Mouse (Mus musculus) heart, embryonic 11.5 days (tissue): Measurements from ENCODE around the gene Sart1. TPM values are rescaled to one million over a fixed set of nuclear protein-coding genes. Genes with fewer than 3 reads are reported as not detected.

ENCODE experiments used
- ATAC-seq: fragments of 200-750 bp; cut with Nextera tagmentation; replicated peaks from 2 replicates; pipeline ENCODE4 v1.8.0; 2017; ENCODE audit warnings: moderate library complexity; ENCODE audit not compliant: insufficient number of reproducible peaks, low FRiP score, low TSS enrichment
- H3K27ac ChIP-seq: fragments of 300-500 bp; sonication (generic); 2 replicates; pipeline ENCODE4 v1.5.1; 2014; ENCODE audit warnings: mild to moderate bottlenecking, low read depth, low read length
- H3K27me3 ChIP-seq: fragments of 300-500 bp; sonication (generic); 2 replicates; pipeline ENCODE4 v1.6.1; 2014; ENCODE audit warnings: mild to moderate bottlenecking, low read length, mixed read lengths; ENCODE audit not compliant: control insufficient read depth, insufficient read depth
- H3K36me3 ChIP-seq: fragments of 300-500 bp; sonication (generic); 2 replicates; pipeline ENCODE4 v1.6.1; 2014; ENCODE audit warnings: mild to moderate bottlenecking, low read length, moderate library complexity, mixed read lengths; ENCODE audit not compliant: control insufficient read depth, insufficient read depth
- H3K4me1 ChIP-seq: fragments of 300-500 bp; sonication (generic); 2 replicates; pipeline ENCODE4 v1.6.1; 2014; ENCODE audit warnings: low read length; ENCODE audit not compliant: control insufficient read depth, insufficient read depth
- H3K4me2 ChIP-seq: fragments of 300-500 bp; sonication (generic); 2 replicates; pipeline ENCODE4 v1.6.1; 2014; ENCODE audit warnings: mild to moderate bottlenecking, moderate library complexity
- H3K4me3 ChIP-seq: fragments of 300-500 bp; sonication (generic); 2 replicates; pipeline ENCODE4 v1.5.1; 2014; ENCODE audit warnings: low read depth, low read length
- H3K9ac ChIP-seq: fragments of 300-500 bp; sonication (generic); 2 replicates; pipeline ENCODE4 v1.6.1; 2014; ENCODE audit warnings: mild to moderate bottlenecking, low read depth, low read length, moderate library complexity
- H3K9me3 ChIP-seq: fragments of 300-500 bp; sonication (generic); replicated peaks from 2 replicates; pipeline ENCODE4 v1.6.1; 2016; ENCODE audit warnings: low read length; ENCODE audit not compliant: control insufficient read depth
- WGBS: fragments of 180-500 bp; shearing (Covaris S2); extraction: QIAGEN DNeasy Blood & Tissue Kit; methylation state at CpG from one replicate; pipeline ENCODE4 v1.1.7; 2014; ENCODE audit not compliant: insufficient replicate concordance; 5-methylcytosine and 5-hydroxymethylcytosine counted together
- polyA plus RNA-seq: library from polyadenylated mRNA; unstranded; fragments of >200 nt; fragmentation: Nextera tagmentation; extraction: Ambion mirVana; gene quantifications from 2 replicates; pipeline ENCODE4 v1.2.1, GENCODE M21; 2014

Sart1 gene
- polyA plus RNA-seq, 1 experiment from 2014 or later = 44.5 TPM

DNA sequence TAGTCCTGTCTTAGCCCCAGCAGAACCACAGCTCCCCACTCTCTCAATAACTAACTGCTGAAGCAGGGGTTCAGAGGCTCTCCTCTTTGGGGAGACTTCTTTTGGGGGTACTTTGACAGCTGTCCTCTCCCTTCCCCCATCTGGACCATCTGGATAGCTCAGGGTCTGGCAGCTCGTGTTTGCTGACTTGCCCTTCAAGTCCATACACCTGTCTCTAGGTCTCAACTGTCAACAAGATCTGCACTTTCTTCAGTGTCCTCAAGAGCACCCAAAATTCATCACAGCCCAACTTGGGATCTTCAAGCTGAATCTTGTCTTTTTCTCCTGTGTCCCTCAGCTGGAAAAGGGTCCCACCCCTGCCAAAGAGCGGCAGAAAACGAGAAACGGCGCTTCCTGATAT, 33.3 kb upstream of the Sart1 start:
- 87% methylated on average over 5 of the region's 5 CpGs for WGBS
- H3K27ac ChIP-seq = no peak overlapping the region
- peaks cover 14% of the 10 kb centered on the region; the same call in 1 of the 2 replicates for H3K36me3 ChIP-seq
- H3K4me2 ChIP-seq = no peak overlapping the region
- no peak for ATAC-seq
- H3K9ac ChIP-seq = no peak overlapping the region
- no peaks in the 10 kb centered on the region for H3K9me3 ChIP-seq
- no peaks in the 10 kb centered on the region for H3K27me3 ChIP-seq
- no peak overlapping the region for H3K4me3 ChIP-seq
- peaks cover 19% of the 10 kb centered on the region for H3K4me1 ChIP-seq

DNA sequence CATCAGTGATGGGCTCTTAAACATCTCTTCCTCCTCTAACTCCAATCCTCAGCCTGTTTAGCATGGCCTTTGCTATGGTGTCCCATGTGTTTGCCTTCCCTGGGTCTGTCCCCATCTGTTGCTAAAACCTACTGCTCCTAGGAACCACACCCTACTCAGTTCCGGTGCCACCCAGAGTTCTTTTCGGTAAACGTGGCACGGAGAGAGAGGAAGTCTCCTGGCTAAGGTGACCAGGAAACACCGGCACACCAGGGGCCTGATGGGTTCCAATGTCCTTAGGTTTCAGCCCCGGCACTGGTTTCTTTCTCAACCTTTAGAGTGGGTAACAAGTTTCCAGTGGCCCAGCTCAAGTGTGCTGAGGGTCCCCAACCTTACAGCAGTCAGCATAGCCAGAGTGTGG, 32.1 kb upstream of the Sart1 start:
- Histone ChIP-seq H3K36me3 (peaks cover 9% of the 10 kb centered on the region; the same call in 1 of the 2 replicates), H3K4me3 (no peak overlapping the region), H3K9me3 (no peaks in the 10 kb centered on the region), H3K9ac (no peak overlapping the region), H3K4me1 (peaks cover 9% of the 10 kb centered on the region), H3K27ac (no peak overlapping the region), H3K4me2 (no peak overlapping the region), H3K27me3 (no peaks in the 10 kb centered on the region)
- WGBS = 93% methylated on average over 6 of the region's 6 CpGs
- ATAC-seq = no peak

DNA sequence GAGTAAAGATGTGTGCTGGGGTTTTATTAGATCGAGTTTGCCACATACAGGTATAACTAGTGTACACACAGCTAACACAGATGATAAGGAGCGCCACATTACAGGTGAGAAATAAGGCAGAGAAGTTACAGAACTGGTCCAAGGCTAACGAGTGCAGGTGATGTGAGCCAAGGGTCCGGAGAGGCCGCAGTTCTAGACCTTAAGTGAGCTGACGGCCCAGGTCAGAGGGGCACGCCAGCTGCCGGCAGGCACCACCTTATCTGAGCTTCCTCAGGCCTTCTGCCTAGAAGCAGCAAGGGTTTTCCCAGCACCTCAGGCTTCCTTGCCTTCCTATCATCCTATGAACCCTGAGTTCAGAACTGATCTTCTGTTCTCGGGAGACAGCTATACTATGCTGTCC, 31.1 kb upstream of the Sart1 start:
- H3K27me3 ChIP-seq = no peaks in the 10 kb centered on the region
- no peak overlapping the region for H3K4me3 ChIP-seq
- H3K9ac ChIP-seq = no peak overlapping the region
- H3K4me1 ChIP-seq = peaks cover 9% of the 10 kb centered on the region
- 76% methylated on average over 9 of the region's 9 CpGs for WGBS
- ATAC-seq = no peak
- no peak overlapping the region for H3K4me2 ChIP-seq
- no peaks in the 10 kb centered on the region for H3K9me3 ChIP-seq
- H3K27ac ChIP-seq = no peak overlapping the region
- H3K36me3 ChIP-seq = peaks cover 9% of the 10 kb centered on the region; the same call in 1 of the 2 replicates

DNA sequence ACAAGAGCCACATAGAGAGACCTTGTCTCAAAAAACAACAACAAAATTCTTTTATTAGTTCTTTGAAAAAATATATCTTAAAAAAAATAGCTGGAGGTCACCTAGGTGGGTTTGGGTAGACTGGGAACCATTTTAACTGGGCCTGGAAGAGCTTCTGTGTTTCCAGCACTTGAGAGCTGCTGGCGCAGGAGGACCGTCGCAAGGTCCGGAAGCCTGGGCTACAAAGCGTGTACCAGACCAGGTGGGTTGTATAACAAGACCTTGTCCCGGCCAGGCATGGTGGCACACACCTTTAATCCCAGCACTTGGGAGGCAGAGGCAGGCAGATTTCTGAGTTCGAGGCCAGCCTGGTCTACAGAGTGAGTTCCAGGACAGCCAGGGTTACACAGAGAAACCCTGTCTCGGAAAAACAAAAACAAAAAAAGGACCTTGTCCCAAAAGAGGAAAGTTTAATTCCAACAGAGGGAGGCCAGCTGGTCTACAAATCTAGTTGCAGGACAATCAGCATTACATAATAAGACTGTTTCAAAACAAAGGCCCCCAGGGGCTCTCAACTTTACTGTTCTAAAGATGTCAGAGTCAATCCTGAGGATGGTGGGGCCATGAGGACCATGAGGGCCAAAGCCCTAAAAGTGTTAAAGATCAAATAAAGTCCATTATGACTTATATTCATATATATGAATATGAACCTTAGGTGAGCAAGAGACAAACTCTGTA, 30.4 kb upstream of the Sart1 start:
- Histone ChIP-seq H3K27me3 (no peaks in the 10 kb centered on the region), H3K27ac (no peak overlapping the region), H3K9me3 (no peaks in the 10 kb centered on the region), H3K9ac (no peak overlapping the region), H3K4me3 (no peak overlapping the region), H3K4me1 (peaks cover 11% of the 10 kb centered on the region), H3K4me2 (no peak overlapping the region), H3K36me3 (peaks cover 9% of the 10 kb centered on the region; the same call in 1 of the 2 replicates)
- no peak for ATAC-seq
- 94% methylated on average over 8 of the region's 8 CpGs for WGBS

DNA sequence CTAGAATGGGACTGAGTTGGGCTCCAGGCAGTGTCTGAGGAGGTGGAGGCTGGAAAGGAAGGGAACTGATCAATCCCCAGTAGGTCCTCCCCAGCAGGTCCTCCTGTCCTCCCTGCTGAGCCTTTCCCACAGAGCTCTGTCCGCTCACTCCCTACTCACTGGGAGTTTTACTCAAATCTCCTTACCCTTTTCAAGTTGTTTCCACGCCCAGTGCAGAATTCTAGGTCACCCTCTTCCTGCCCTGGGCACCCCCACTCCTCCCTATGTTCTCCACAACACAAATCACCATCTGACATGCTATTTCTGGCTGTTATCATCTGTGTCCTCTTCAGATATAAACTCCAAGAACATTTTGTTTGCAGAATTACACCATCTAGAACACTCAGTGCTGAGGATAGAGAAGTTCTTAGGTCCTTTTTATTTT, 26.0 kb upstream of the Sart1 start:
- H3K4me3 ChIP-seq = no peak overlapping the region
- no peak overlapping the region for H3K9ac ChIP-seq
- H3K36me3 ChIP-seq = no peaks in the 10 kb centered on the region
- 60% methylated on average over 2 of the region's 2 CpGs for WGBS
- no peak overlapping the region for H3K27ac ChIP-seq
- H3K27me3 ChIP-seq = no peaks in the 10 kb centered on the region
- no peaks in the 10 kb centered on the region for H3K9me3 ChIP-seq
- H3K4me2 ChIP-seq = no peak overlapping the region
- ATAC-seq = no peak
- 0 out of 2 replicates have a peak, but pooled peaks cover 3% of the 10 kb centered on the region for H3K4me1 ChIP-seq

DNA sequence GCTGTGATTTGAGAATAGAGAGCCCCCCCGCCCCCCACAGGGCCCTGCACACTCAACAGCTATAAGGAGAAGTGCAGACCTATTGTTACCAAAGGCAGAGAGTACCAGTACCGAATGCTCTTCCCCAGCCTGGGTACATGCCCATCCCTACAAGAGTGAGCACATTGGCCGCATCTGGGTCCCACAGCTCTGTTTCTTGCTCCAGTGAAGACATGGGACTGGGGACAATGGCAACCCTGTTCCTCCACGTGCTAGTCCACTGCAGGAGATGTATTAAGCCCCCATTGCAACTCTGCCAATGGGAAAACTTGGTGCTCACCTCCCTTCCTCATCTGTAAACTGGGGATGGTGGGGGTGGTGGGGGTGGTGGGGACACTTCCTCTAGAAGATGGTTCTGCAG, 25.3 kb upstream of the Sart1 start:
- H3K9me3 ChIP-seq = no peaks in the 10 kb centered on the region
- H3K27ac ChIP-seq = no peak overlapping the region
- no peak overlapping the region for H3K9ac ChIP-seq
- H3K36me3 ChIP-seq = no peaks in the 10 kb centered on the region
- H3K27me3 ChIP-seq = no peaks in the 10 kb centered on the region
- WGBS = 76% methylated on average over 4 of the region's 4 CpGs
- no peak for ATAC-seq
- 0 out of 2 replicates have a peak, but pooled peaks cover 3% of the 10 kb centered on the region for H3K4me1 ChIP-seq
- H3K4me3 ChIP-seq = no peak overlapping the region
- no peak overlapping the region for H3K4me2 ChIP-seq

DNA sequence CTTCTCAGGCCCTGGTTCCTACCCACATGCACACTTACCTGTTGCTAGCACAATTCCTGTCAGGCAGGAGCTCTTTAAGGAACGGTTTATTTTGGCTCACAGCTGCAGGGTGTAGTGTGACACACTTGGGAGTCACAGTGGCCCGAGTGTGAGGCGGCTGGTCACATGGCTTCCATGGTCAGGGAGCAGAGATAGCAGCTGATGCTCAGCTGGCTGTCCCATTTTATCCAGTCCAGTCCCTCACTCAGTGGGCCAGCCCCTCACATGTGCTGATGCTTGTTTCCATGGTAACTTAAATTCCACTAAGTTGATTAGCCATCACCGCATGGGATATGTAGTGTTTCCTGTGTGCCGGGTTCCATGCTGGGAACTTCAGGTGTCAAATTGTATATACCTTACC, 23.5 kb upstream of the Sart1 start:
- Histone ChIP-seq H3K36me3 (no peaks in the 10 kb centered on the region), H3K4me3 (no peak overlapping the region), H3K27me3 (no peaks in the 10 kb centered on the region), H3K9ac (no peak overlapping the region), H3K27ac (no peak overlapping the region), H3K4me2 (no peak overlapping the region), H3K9me3 (no peaks in the 10 kb centered on the region), H3K4me1 (peaks cover 10% of the 10 kb centered on the region; the same call in 1 of the 2 replicates)
- ATAC-seq = no peak
- WGBS = 60% methylated on average over 5 of the region's 5 CpGs

DNA sequence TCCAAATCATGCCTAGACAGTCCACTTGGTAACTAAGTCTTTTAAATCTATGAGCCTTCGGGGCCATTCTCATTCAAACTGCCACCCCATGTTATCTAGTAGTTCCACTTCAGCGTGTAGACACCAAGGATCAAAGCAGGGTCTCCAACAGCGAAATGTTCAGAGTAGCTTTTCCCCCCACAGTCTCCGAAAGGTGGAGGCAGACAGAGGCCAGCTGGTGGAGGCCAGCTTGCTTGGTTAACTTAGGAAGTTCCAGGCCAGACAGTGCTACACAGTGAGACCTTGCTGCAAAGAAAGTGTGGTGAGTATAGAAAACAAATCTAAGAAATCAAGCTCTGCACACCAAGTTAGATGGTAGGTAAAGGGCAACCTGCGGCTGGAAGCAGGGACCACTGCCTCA, 22.1 kb upstream of the Sart1 start:
- peaks cover 10% of the 10 kb centered on the region; the same call in 1 of the 2 replicates for H3K4me1 ChIP-seq
- no peak overlapping the region for H3K9ac ChIP-seq
- no peaks in the 10 kb centered on the region for H3K9me3 ChIP-seq
- no peak for ATAC-seq
- no peak overlapping the region for H3K4me3 ChIP-seq
- no peak overlapping the region for H3K4me2 ChIP-seq
- no peaks in the 10 kb centered on the region for H3K36me3 ChIP-seq
- no peak overlapping the region for H3K27ac ChIP-seq
- no peaks in the 10 kb centered on the region for H3K27me3 ChIP-seq
- 69% methylated on average over 5 of the region's 5 CpGs for WGBS

DNA sequence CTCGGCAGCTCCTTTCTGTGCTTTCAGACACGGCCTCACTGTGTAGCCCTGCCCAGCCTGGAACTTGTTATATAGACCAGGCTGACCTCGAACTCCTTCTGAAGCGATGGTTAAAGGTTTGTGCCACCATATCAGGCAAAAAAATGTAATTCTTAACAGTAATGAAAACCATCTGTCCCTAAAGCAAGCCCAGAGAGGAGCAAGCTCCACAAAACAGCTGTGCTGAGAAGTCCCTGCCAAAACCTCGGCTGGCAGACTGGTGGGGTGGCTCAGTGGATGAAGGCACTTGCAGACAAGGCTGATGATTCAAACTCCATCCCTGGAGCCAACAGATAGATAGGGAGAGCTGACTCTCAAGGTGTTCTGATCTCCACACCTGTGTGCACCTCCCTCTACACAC, 20.6 kb upstream of the Sart1 start:
- 0 out of 2 replicates have a peak overlapping the region, but pooled peaks have one; percentile 7 for H3K27ac ChIP-seq
- no peaks in the 10 kb centered on the region for H3K36me3 ChIP-seq
- no peak overlapping the region for H3K4me2 ChIP-seq
- no peaks in the 10 kb centered on the region for H3K27me3 ChIP-seq
- no peaks in the 10 kb centered on the region for H3K9me3 ChIP-seq
- H3K4me3 ChIP-seq = no peak overlapping the region
- 83% methylated on average over 5 of the region's 5 CpGs for WGBS
- peaks cover 7% of the 10 kb centered on the region; the same call in 1 of the 2 replicates for H3K4me1 ChIP-seq
- no peak for ATAC-seq
- H3K9ac ChIP-seq = no peak overlapping the region
